Mouse (Mus musculus) regulatory T cell (primary cell): ENCODE results near the gene Tent4b.

Experiments
- in situ Hi-C: fragments of 300-600 bp; cut with MboI, MseI; formaldehyde crosslinking; loops from one replicate; pipeline ENCODE4 v1.15.1; 2025; ENCODE audit warnings: high pct_unique_total_duplicates

Tent4b gene

DNA sequence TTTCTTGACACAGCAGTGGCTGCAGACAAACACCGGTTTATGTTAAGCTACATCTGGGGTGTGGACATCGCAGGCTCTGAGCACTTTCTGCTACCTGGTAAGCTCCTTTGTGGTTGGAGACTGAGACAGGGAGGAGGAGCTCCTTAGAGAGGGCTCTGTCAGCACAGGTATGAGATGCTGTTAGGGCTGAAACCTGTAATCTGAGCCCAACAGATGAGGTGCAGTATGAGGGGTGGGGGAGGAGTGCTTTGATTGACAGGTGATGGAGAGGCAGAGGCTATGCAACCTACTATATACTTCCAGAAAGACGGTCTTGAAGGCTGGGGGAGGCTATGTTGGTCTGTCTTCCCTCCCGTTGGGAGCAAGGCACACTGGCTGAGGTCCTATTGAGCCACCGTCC, 80.2 kb downstream of the Tent4b start:
- in situ Hi-C loops = loop anchor here (10.0 kb wide), 1 partner anchor 356 kb away; the partner anchor contains the start of gene Snx20

DNA sequence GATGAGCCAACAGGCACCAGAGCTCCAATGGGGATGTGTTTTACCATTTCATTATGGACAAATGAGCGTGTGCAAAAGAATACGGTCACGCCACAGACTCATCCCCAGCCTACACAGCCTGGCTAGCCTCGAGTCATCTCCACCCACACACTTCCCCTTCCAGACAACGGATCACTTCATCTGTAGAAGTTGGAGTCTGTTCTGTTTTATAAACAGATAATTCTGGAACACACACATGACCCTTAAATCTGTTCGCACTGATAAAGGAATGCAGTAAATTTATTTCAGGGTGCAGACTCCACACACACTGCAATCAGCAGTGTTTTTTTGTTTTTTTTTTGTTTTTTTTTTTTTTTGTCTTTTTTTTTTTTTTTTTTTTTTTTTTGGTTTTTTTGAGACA, 80.7 kb downstream of the Tent4b start:
- in situ Hi-C loops = loop anchor here (10.0 kb wide), 1 partner anchor 355 kb away; the partner anchor contains the start of gene Snx20

DNA sequence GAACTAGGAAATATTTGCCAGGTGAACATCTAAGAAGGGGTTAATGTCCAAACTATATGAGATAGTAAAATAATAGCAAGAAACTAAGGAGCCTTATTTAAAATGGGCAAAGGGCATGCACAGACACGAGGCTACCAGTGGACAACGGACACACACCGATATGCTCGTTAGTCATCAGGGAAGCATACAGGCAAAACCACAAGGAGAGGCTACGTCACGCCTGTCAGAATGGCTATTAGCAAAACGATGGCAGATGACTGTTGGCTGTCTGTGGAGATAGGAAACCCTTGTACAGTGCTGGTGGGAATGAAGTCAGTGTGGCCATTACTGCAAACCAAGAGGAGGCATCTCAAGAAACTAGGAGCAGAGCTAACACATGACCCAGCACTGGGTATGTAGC, 81.9 kb downstream of the Tent4b start:
- in situ Hi-C loops = no loop called here

- in situ Hi-C loops = no loop called here
These were observed 83.7 kb downstream of the Tent4b start for GRCm38 (mm10) chr8:88282684-88283083.

DNA sequence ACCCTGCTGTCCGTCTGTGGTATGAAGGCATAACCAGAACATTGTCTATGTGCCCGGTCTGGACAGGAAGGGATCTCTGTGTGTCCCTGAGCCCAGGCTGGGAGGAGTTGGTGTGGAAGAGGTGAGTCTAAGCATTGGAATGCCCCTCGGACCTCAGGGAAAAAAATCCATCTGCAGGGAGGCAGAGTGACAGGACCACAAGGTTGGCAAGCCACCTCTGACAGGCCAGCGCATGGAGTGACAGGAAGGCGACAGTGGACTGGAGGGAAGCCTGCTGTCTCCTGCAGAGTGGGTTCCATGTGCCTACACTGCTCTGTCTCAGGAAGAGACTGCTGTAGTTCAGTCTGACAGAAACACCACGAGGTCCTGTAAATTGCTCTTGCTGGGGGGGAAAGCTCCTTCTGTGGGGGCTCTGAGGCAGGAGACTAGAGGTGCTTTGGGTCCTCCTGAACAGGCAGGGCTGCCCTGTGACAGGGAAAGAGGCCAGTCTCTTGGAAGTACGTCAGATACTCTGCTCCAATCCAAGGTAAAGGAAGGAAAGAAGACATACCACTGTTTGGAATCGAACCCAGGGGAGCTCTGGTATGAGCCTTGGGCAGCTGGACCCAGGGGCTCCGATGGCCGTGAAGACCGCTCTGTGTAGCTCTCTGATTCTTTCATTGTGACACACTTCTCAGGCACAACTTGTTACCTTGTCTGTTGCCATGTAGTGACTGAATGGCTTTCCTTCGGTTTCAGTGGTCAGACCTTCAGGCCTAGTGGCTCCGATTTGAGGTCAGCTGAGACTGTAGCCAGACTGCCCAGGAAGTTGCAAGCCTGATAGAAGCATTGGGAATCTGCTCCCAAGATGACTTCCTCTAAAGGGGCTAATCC, 84.5 kb downstream of the Tent4b start:
- in situ Hi-C loops = no loop called here

DNA sequence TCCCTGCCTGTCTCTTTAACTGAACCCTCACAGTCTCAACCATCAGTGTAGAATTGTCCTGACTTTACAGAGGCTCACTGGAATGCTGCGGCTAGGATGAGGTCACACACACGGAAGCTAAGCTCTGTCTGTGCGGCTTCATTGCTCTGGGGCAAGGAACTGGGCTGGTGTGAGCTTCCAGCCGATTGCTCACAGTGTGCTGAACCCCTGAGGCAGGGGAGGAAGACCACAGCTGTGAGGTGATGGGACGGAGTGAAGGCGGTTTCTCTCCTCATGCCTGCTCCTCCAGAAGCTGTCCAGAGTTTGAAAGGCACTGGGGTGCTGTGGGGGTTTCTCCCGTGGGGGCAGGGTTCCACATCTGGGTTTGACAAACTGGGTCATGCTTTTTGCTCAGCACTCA, 85.7 kb downstream of the Tent4b start:
- in situ Hi-C loops = loop anchor here (5.0 kb wide), 1 partner anchor 408 kb away; no protein-coding TSS in a partner anchor

DNA sequence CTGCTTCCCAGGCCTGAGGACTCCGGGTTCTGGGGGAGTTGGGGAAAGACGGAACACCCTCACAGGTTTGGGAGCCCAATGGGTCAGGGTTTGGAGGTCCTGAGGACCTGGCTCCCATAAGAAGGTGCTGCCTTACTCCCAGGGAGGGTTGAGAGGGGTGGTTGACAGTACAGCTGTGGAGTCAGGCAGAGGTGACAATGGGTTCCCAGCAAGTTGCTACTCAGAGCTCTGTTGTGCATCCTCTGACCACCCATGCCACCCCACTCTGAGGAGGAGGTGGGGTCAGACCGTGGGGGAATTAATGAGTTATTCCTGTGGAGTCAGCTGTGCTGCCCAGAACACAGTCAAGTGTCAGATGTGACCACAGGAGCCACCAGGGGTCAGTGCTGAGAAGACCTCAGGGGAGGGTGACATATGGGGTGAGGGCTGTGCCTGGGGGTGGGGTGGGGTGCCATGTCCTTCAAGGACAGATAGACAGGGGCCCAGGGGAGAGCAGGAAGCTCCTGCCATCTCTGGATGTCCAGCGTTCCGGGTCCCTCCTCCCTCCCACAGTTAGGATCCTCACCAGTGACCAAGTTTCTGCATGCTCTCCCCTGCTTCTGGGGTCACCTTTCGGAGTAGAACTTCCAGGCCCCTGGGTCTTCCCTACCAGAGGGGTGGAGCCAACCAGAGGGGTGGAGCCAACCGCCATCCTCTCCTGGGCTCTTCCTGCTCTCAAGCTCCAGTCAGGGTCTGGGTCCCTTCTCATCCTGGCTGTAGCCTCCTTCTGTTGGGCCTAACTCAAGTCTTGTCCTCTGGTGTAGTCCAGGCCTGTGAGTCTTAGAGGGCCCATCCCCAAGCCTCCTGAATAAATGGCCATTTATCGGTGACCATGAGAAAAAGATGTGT, 86.7 kb downstream of the Tent4b start:
- in situ Hi-C loops = loop anchor here (5.0 kb wide), 1 partner anchor 407 kb away; no protein-coding TSS in a partner anchor

GRCm38 (mm10) chr8:88286421-88286960, 87.5 kb downstream of the Tent4b start:
- in situ Hi-C loops = loop anchor here (5.0 kb wide), 1 partner anchor 406 kb away; no protein-coding TSS in a partner anchor

DNA sequence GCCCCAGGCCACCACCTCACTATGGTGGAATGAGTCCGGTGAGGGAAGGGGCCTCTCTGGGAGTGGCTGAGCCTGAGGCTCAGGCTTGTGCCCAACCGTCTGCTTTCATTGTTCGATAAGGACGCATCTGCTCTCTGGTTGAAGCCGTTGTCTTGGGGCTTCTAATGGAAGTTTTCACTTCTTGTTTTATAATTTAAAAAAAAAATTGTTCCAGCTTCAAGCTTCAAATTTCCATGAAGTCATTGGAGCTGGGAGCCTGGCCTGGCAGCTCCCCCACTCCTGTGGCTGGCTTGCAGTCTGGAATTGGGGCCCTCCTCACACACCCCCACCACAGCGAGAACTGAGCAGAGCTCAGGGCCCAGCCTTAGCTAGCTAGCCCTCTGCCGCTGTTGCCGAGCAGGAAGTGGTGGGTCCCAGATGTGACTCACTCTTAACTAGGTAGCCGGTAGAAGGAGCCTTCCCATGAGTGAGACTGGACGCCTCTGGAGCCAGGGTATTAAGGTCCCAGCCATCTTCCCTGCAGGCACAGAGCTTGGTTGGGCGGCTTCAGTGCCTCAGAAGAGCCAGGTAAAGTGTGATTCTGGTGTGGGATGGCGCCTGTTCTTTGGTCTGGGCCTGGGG, 89.7 kb downstream of the Tent4b start:
- in situ Hi-C loops = loop anchor here (5.0 kb wide), 1 partner anchor 404 kb away; no protein-coding TSS in a partner anchor

DNA sequence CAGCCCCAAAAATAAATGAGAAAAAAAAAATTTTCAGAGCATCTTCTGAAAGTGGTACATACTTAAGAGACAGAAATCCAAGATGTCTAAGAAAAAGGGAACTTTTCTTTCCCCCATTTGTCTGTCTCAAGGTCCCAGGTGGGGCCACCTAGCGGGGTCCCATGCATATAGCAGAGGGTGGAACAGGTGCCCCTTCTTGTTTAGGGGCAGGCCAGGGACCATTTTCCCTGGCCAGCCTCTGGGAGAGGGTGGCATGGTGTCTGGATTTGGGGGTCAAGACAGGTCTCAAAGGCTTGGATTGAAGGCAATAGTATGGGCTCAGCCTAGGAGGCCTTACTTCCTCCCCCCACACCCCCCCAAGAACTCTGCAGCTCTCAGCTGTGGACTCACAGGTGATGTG, 90.9 kb downstream of the Tent4b start:
- in situ Hi-C loops = loop anchor here (5.0 kb wide), 1 partner anchor 402 kb away; no protein-coding TSS in a partner anchor

GRCm38 (mm10) chr8:88290326-88291304, 91.6 kb downstream of the Tent4b start:
- in situ Hi-C loops = no loop called here

DNA sequence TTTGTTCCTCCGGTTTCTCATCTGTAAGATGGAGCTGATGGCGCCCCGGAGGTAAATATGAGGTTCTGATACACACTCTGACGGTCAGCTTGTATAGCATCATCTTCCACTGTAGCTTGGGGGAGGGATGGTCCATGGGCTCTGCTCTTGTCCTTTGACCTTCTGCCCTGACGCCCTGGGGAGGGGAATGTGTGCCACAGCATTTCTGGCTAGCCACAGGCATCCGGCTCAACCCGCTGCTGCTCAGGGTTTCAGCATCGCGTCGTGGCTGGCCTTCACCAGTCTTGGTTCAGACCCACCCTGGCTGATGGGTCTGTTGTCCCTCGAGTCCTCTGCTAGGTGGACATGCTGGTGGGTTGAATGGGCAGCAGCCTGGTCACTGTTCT, 92.3 kb downstream of the Tent4b start:
- in situ Hi-C loops = no loop called here

DNA sequence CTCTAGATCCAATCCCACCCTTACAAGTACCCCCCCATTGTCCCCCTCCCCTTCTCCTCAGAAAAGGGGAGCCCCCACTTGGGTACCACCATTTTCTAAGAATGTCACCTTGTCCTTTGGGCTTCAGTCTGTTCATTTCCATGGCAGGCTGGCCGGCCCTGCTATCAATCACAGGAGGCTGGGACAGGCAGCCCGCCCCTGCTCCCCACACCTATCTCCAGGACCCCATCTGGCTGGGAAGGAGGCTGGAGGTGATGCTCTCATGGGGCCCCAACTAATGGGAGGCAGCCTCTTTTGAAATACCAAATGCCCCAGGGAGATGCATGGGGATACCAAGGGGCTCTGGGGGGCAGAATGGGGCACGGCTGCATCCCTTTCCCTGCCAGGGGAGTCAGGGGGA, 93.9 kb downstream of the Tent4b start:
- in situ Hi-C loops = no loop called here

DNA sequence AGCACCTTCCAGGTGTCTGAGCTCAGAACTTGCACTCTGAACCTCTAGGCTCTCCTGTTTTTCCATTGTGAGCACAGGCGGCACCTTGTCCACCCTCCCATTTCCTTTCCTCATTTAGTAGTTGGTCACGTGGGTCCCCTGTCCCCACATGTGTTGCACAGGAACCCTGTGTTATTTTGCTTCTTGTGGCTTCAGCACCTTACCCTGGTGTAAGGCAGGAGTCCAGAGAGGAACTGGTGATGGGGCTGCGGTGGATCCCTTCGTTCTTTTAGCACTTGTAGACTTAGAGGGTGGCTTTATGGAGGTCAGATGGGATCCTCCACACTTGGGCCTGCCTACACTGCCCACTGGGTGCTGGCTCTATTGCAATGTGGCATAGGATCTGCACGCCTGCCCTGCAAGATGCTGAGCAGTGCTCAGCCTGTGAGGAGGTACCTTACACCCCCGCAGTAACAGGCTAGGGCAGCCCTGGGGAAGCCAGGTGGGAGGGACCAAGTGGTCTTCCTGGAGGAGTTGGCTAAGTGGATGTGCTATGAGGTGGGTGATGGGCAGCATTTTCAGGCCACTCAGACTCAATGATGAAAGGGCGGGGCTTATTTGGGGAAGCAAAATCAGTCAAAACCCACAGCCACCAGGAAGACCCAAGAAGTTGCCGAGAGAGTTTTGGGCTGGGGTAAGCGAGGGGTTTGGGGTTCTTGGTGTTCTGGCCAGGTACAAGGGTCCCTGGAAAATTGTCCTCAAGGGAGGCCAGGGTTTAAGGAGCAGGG, 94.8 kb downstream of the Tent4b start:
- in situ Hi-C loops = no loop called here

GRCm38 (mm10) chr8:88294977-88295376, 96.0 kb downstream of the Tent4b start:
- in situ Hi-C loops = no loop called here

- in situ Hi-C loops = no loop called here
These were observed 99.1 kb downstream of the Tent4b start for GRCm38 (mm10) chr8:88297976-88298732.

GRCm38 (mm10) chr8:88298733-88299103, 99.7 kb downstream of the Tent4b start:
- in situ Hi-C loops = no loop called here

DNA sequence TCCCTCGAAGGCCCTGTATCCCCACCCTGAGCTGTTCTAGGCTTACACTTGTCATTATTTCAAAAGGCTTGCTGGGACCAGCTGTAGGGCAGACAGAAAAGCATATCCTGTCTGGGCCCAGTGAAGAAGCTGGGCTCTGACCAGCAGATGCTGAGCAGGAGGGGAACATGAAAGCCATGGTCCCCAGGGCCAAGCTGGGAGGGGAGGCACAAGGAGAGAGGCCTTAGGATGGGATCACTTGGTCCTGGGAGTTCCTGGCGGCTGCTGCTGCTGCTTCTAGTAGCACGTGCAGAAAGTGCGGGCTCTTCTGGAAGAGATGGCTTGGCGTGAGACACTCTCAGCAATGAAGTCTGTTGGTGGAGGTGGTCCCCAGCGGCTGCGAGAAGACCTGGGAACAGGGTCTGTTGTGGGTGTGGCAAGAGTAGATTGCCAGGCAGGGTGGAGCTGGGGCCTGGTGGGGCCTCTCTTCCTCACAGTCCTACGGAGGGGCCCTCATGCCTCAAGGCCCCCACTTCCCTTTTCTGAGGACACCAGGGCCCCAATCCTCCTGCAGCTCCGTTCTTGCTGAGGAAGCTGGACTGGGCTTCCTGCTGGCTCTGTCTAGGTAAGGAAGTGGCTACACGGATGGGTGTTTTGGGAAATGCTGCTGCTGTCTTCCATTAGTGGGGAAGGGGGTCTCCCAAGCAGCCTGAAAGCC, 101.0 kb downstream of the Tent4b start:
- in situ Hi-C loops = no loop called here
